ENCODE assay signal across 20 mouse cellular contexts in the genomic region with DNA sequence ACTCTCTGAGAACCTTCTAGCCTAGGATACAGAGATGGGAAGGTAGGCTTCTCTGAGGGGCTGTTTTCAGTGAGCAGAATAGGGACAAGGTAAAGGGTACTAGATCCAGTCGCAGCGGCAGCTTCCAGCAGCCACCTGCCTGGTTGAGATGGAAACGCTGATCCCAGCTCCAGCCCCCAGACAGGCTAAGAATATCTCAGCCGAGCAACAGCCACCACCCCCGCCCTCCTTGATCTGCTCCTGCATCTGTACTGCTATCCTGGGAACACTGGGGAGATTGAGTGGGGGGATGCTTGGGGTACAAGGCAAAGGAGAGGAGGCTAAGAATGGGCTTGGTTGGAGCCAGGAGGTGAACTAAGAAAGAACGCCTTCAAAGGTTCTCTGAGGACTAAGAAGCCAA. TPM values are rescaled to one million over a fixed set of nuclear protein-coding genes. Genes with fewer than 3 reads are reported as not detected.
DNase-seq lines count a peak whose midpoint lies in the region; ATAC-seq lines count a peak whose summit lies in the region.
"Had no signal": no experiment of that assay in that cellular context is flagged by ENCODE, and none has a peak within 500 bp of the region (broad histone marks: within the 10 kb centered on the region; RNA-seq: fewer than 3 reads in every experiment).

No protein-coding gene starts in this region.

- WGBS in midbrain, embryonic 12.5 days, result 22% methylated on average over 6 of the region's 6 CpGs
- 27% methylated on average over 6 of the region's 6 CpGs for WGBS in midbrain, embryonic 15.5 days

- H3K4me3 ChIP-seq in midbrain, embryonic 12.5 days, result no peak overlapping the region
- no peak overlapping the region for H3K4me3 ChIP-seq in midbrain, embryonic 15.5 days
- H3K4me3 ChIP-seq: embryonic facial prominence, embryonic 13.5 days; heart, embryonic 13.5 days had no signal

- ATAC-seq in midbrain, embryonic 12.5 days (ENCODE audit: low FRiP score, low read depth), result no peak
- no peak for ATAC-seq in midbrain, embryonic 15.5 days (replicated peaks)
- ATAC-seq in erythroblast, adult 5-6 weeks (replicated peaks; ENCODE audit: low FRiP score, poor library complexity, severe bottlenecking), result no peak
- ATAC-seq: CD4-positive, CD25-positive, alpha-beta regulatory T cell, adult 4 months had no signal

- H3K36me3 ChIP-seq in midbrain, embryonic 12.5 days, result no peaks in the 10 kb centered on the region
- no peaks in the 10 kb centered on the region for H3K36me3 ChIP-seq in midbrain, embryonic 15.5 days (replicated peaks)
- H3K36me3 ChIP-seq: embryonic facial prominence, embryonic 13.5 days; heart, embryonic 13.5 days had no signal

- H3K4me1 ChIP-seq in midbrain, embryonic 12.5 days, result peaks cover 33% of the 10 kb centered on the region
- peaks cover 27% of the 10 kb centered on the region for H3K4me1 ChIP-seq in midbrain, embryonic 15.5 days

- H3K9me3 ChIP-seq in midbrain, embryonic 12.5 days, result no peaks in the 10 kb centered on the region
- no peaks in the 10 kb centered on the region for H3K9me3 ChIP-seq in midbrain, embryonic 15.5 days
- H3K9me3 ChIP-seq: embryonic facial prominence, embryonic 13.5 days; heart, embryonic 13.5 days had no signal

- intact Hi-C loops in left cerebral cortex, postnatal 14 days (cut with DNase I), result loop anchor here (2.0 kb wide), 1 partner anchor 25 kb away; no protein-coding TSS in a partner anchor

- no peak overlapping the region for H3K4me2 ChIP-seq in midbrain, embryonic 12.5 days (replicated peaks)
- no peak overlapping the region for H3K4me2 ChIP-seq in midbrain, embryonic 15.5 days
- H3K4me2 ChIP-seq: embryonic facial prominence, embryonic 13.5 days; heart, embryonic 13.5 days; lung, embryonic 14.5 days had no signal

- 0 out of 2 replicates have a peak overlapping the region, but pooled peaks have one; percentile 84 for H3K27ac ChIP-seq in midbrain, embryonic 12.5 days (replicated peaks)
- no peak overlapping the region for H3K27ac ChIP-seq in midbrain, embryonic 15.5 days
- H3K27ac ChIP-seq: embryonic facial prominence, embryonic 13.5 days; heart, embryonic 13.5 days had no signal

- no peak overlapping the region for H3K9ac ChIP-seq in midbrain, embryonic 12.5 days (replicated peaks)
- H3K9ac ChIP-seq in midbrain, embryonic 15.5 days, result no peak overlapping the region
- H3K9ac ChIP-seq: embryonic facial prominence, embryonic 13.5 days; heart, embryonic 13.5 days; lung, embryonic 14.5 days had no signal

- DNase-seq in frontal cortex, postnatal 14 days (ENCODE audit: low spot score in 2 of 2), result peak; percentile 71 to 76
- DNase-seq in left cerebral cortex, postnatal 14 days (ENCODE audit: low spot score in 2 of 2), result peak; percentile 83 to 92
- peak; percentile 20 for DNase-seq in right cerebral cortex, postnatal 4 days
- DNase-seq in gastrocnemius, postnatal 10 days, result no peak
- DNase-seq in c-Kit-positive CD71-positive TER-119-positive erythroid progenitor cells, embryonic 14.5 days (ENCODE audit: low spot score), result no peak
- DNase-seq: adrenal gland, postnatal 25 days; cerebellum, adult 11 months; gastrocnemius, postnatal 25 days; kidney, adult 11 months; liver; lung, embryonic 14.5 days had no signal

- H3K27me3 ChIP-seq in midbrain, embryonic 12.5 days, result peaks cover 16% of the 10 kb centered on the region
- no peaks in the 10 kb centered on the region for H3K27me3 ChIP-seq in midbrain, embryonic 15.5 days (replicated peaks)

RNA-seq across cellular contexts. Expression of a gene that starts 4.5 kb away (rescaled TPM):
- 5.6 and 8.7 TPM in 2 replicates for polyA plus RNA-seq in midbrain, embryonic 12.5 days (2016; fragmentation: Nextera tagmentation; extraction: Ambion mirVana)
- polyA plus RNA-seq in midbrain, embryonic 15.5 days (2015; fragmentation: Nextera tagmentation; extraction: Ambion mirVana), result 9.1 and 9.7 TPM in 2 replicates
- total RNA-seq in left cerebral cortex, postnatal 14 days (2021), result 100 to 1,000 TPM; 566 to 585 TPM
- not detected in 2 replicates for total RNA-seq in erythroblast, adult 5-6 weeks (2015; ENCODE audit: low replicate concordance)
- total RNA-seq in erythroblast, adult 5-6 weeks (2017; ENCODE audit: low replicate concordance), result not detected in 2 replicates
- under 1 TPM; 0.52 to 0.56 TPM for total RNA-seq in gastrocnemius, postnatal 10 days (2021)
- total RNA-seq: gastrocnemius, postnatal 25 days; megakaryocyte progenitor cell, adult 5-6 weeks had no signal
- polyA plus RNA-seq: CD4-positive, CD25-positive, alpha-beta regulatory T cell, adult 4 months; heart, embryonic 13.5 days; lung, embryonic 14.5 days; thymus, postnatal 0 days had no signal

RNA-seq across cellular contexts. Expression of a gene that starts 35.0 kb away (rescaled TPM):
- polyA plus RNA-seq in midbrain, embryonic 12.5 days (2016; fragmentation: Nextera tagmentation; extraction: Ambion mirVana), result 0.25 and 0.55 TPM in 2 replicates
- 1.8 TPM in 2 replicates for polyA plus RNA-seq in midbrain, embryonic 15.5 days (2015; fragmentation: Nextera tagmentation; extraction: Ambion mirVana)
- not detected for total RNA-seq in left cerebral cortex, postnatal 14 days (2021)
- not detected in 2 replicates for total RNA-seq in erythroblast, adult 5-6 weeks (2015; ENCODE audit: low replicate concordance)
- total RNA-seq in erythroblast, adult 5-6 weeks (2017; ENCODE audit: low replicate concordance), result not detected in 2 replicates
- total RNA-seq in gastrocnemius, postnatal 10 days (2021), result not detected
- total RNA-seq: gastrocnemius, postnatal 25 days; megakaryocyte progenitor cell, adult 5-6 weeks had no signal
- polyA plus RNA-seq: CD4-positive, CD25-positive, alpha-beta regulatory T cell, adult 4 months; embryonic facial prominence, embryonic 13.5 days; forebrain, embryonic 11.5 days; lung, embryonic 14.5 days; thymus, postnatal 0 days had no signal

RNA-seq across cellular contexts. Expression of a gene that starts 42.7 kb away (rescaled TPM):
- polyA plus RNA-seq in midbrain, embryonic 12.5 days (2016; fragmentation: Nextera tagmentation; extraction: Ambion mirVana), result not detected in 2 replicates
- 0.38 and 0.72 TPM in 2 replicates for polyA plus RNA-seq in midbrain, embryonic 15.5 days (2015; fragmentation: Nextera tagmentation; extraction: Ambion mirVana)
- under 1 TPM in 1 of 2 experiments, not detected in 1; 0.51 TPM for total RNA-seq in left cerebral cortex, postnatal 14 days (2021)
- total RNA-seq in erythroblast, adult 5-6 weeks (2015; ENCODE audit: low replicate concordance), result not detected in 2 replicates
- total RNA-seq in erythroblast, adult 5-6 weeks (2017; ENCODE audit: low replicate concordance), result not detected in 2 replicates
- not detected for total RNA-seq in gastrocnemius, postnatal 10 days (2021)
- total RNA-seq: gastrocnemius, postnatal 25 days; megakaryocyte progenitor cell, adult 5-6 weeks had no signal
- polyA plus RNA-seq: CD4-positive, CD25-positive, alpha-beta regulatory T cell, adult 4 months; embryonic facial prominence, embryonic 13.5 days; forebrain, embryonic 11.5 days; heart, embryonic 13.5 days; lung, embryonic 14.5 days had no signal

RNA-seq across cellular contexts. Expression of a gene that starts 58.9 kb away (rescaled TPM):
- 1.7 and 1.8 TPM in 2 replicates for polyA plus RNA-seq in midbrain, embryonic 12.5 days (2016; fragmentation: Nextera tagmentation; extraction: Ambion mirVana)
- 0.34 and 0.37 TPM in 2 replicates for polyA plus RNA-seq in midbrain, embryonic 15.5 days (2015; fragmentation: Nextera tagmentation; extraction: Ambion mirVana)
- 1 to 10 TPM; 2.7 to 3.4 TPM for total RNA-seq in left cerebral cortex, postnatal 14 days (2021)
- not detected in 2 replicates for total RNA-seq in erythroblast, adult 5-6 weeks (2015; ENCODE audit: low replicate concordance)
- not detected in 2 replicates for total RNA-seq in erythroblast, adult 5-6 weeks (2017; ENCODE audit: low replicate concordance)
- under 1 TPM in 1 of 2 experiments, not detected in 1; 0.29 TPM for total RNA-seq in gastrocnemius, postnatal 10 days (2021)
- total RNA-seq: gastrocnemius, postnatal 25 days; megakaryocyte progenitor cell, adult 5-6 weeks had no signal
- polyA plus RNA-seq: heart, embryonic 13.5 days; lung, embryonic 14.5 days had no signal

Comparison
In these comparisons a context has a peak if more than half of its experiments do, and no peak if none do; other contexts are left out.
1. DNase-seq: peak in frontal cortex, postnatal 14 days (2 of 2), left cerebral cortex, postnatal 14 days (2 of 2) and right cerebral cortex, postnatal 4 days (single experiment); none in gastrocnemius, postnatal 10 days (single experiment) and c-Kit-positive CD71-positive TER-119-positive erythroid progenitor cells, embryonic 14.5 days (single experiment).
2. RNA of a gene that starts 4.5 kb away (total RNA-seq): 566 to 585 TPM in left cerebral cortex, postnatal 14 days; 0.52 to 0.56 TPM in gastrocnemius, postnatal 10 days and not detected in erythroblast, adult 5-6 weeks; every median in the first group is over 100 times any median in the second.